Mouse (Mus musculus) E14TG2a.4 (cell line): ENCODE measurements around the gene 4930447C04Rik.

Source experiments
- H3K27me3 ChIP-seq: 2 replicates; pipeline ENCODE4 v1.6.1; 2014; ENCODE audit warnings: low read length, control low read depth; ENCODE audit not compliant: insufficient read depth
- H3K36me3 ChIP-seq: 2 replicates; pipeline ENCODE4 v1.6.1; 2014; ENCODE audit warnings: low read length, control low read depth; ENCODE audit not compliant: insufficient read depth
- H3K4me1 ChIP-seq: replicated peaks from 2 replicates; pipeline ENCODE4 v1.6.1; 2014; ENCODE audit warnings: low read depth, low read length, control low read depth
- H3K4me3 ChIP-seq: replicated peaks from 2 replicates; pipeline ENCODE4 v1.5.1; 2014; ENCODE audit warnings: mild to moderate bottlenecking, low read length
- H3K9me3 ChIP-seq: 2 replicates; pipeline ENCODE4 v1.6.1; 2014; ENCODE audit warnings: low read length, control low read depth
- CTCF ChIP-seq: conservative IDR thresholded peaks from 2 replicates; pipeline ENCODE4 v1.5.1; 2014; ENCODE audit warnings: low read length
- NANOG ChIP-seq: IDR thresholded peaks from 2 replicates; pipeline ENCODE4 v1.6.1; 2014; ENCODE audit warnings: borderline replicate concordance, low read length, mixed read lengths
- POU5F1 ChIP-seq: IDR thresholded peaks from 2 replicates; pipeline ENCODE4 v1.6.1; 2014; ENCODE audit warnings: low read length, borderline replicate concordance

Gene 4930447C04Rik

DNA sequence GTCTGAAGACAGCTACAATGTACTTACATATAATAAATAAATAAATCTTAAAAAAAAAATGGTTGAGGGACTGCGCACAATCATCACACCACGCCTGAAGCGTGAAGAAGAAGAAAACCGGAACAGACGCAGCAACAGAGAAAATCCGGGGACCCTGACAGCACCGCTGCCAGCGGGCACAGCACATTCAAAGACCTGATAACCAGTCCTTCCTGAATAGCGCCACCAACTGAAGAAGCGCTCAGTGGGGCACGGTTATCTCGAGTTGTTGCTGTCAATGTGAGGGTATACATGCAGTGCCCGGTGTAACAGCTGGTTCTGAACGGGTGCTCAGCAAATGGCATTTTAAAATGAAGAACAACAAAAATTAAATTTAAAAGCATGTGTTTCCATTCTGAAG lies 30.0 kb upstream of the 4930447C04Rik start:
- no peaks in the 10 kb centered on the region for H3K27me3 ChIP-seq
- no peaks in the 10 kb centered on the region for H3K36me3 ChIP-seq
- TF ChIP-seq POU5F1 (no peak), NANOG (no peak), CTCF (no peak)
- no peak overlapping the region for H3K4me3 ChIP-seq
- H3K4me1 ChIP-seq: peaks cover 6% of the 10 kb centered on the region
- no peaks in the 10 kb centered on the region for H3K9me3 ChIP-seq

DNA sequence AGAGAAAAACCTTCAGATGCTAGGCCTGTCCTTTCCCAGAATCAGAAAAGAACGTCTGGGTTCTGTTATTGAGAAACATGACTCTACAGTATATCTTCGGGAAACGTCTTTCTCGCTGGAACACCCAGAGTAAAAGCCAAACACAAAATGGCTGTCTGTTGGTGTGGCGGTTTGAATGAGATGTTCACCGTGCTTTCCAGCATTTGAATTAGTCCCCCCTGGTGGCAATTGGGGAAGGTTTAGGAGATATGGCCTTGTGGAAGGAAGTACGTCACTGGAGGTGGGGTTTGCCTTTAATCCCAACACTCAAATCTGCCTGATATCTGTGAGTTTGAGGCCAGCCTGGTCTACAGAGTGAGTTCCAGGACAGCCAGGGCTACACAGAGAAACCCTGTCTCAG lies 27.0 kb upstream of the 4930447C04Rik start:
- H3K4me1 ChIP-seq: 0 out of 2 replicates have a peak, but pooled peaks cover 2% of the 10 kb centered on the region

DNA sequence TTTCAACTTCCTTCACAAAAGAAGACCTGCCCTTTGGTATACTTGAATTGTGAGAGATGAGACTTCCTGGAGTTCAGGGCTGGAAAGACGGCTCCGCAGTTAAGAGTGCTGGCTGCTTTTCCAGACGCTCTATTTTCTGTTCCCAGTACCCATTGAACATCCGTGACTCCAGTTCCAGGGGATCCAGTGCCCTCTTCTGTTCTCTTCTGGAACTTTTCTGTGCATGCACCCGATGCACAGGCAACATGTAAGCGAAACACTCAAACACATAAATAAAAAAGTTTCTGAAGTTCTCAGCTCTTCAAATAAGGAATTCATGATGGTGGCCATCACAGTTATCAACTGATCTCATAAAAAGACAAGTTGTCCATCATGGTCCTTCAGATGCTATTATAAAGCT lies 22.2 kb upstream of the 4930447C04Rik start:
- H3K4me1 ChIP-seq: 0 out of 2 replicates have a peak, but pooled peaks cover 2% of the 10 kb centered on the region
- no peak overlapping the region for H3K4me3 ChIP-seq
- TF ChIP-seq POU5F1 (no peak), CTCF (peak; percentile 86)
- peaks cover 6% of the 10 kb centered on the region; the same call in 1 of the 2 replicates for H3K9me3 ChIP-seq
- no peaks in the 10 kb centered on the region for H3K27me3 ChIP-seq
- H3K36me3 ChIP-seq: no peaks in the 10 kb centered on the region

More for the DNA sequence above, 27.0 kb upstream of the 4930447C04Rik start:
- Histone ChIP-seq H3K27me3 (no peaks in the 10 kb centered on the region), H3K4me3 (no peak overlapping the region), H3K9me3 (no peaks in the 10 kb centered on the region), H3K36me3 (no peaks in the 10 kb centered on the region)
- TF ChIP-seq NANOG: no peak
- no peak for TF ChIP-seq POU5F1
- TF ChIP-seq CTCF: no peak

DNA sequence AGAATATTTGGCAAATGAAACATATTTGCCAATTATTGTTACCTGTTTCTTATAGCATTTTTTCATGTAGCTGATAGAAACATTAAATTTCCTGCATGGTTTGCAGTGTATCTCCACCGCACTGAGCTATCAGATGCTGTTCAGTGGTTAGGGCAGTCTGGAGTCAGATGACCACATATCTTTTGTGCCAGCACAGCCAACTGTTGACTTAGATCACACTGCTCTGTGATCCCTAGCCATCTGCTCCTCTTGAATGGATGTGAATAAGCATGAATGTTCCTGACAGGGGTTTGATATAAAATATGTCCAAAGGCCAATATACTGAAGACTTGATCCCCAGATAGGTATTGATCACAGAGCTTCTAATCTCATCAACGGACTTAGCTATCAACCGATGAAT lies 17.9 kb upstream of the 4930447C04Rik start:
- Histone ChIP-seq H3K4me1 (no peaks in the 10 kb centered on the region), H3K27me3 (peaks cover 8% of the 10 kb centered on the region; the same call in 1 of the 2 replicates), H3K4me3 (no peak overlapping the region), H3K9me3 (peaks cover 6% of the 10 kb centered on the region; the same call in 1 of the 2 replicates), H3K36me3 (no peaks in the 10 kb centered on the region)
- TF ChIP-seq POU5F1 (no peak), NANOG (no peak), CTCF (no peak)

DNA sequence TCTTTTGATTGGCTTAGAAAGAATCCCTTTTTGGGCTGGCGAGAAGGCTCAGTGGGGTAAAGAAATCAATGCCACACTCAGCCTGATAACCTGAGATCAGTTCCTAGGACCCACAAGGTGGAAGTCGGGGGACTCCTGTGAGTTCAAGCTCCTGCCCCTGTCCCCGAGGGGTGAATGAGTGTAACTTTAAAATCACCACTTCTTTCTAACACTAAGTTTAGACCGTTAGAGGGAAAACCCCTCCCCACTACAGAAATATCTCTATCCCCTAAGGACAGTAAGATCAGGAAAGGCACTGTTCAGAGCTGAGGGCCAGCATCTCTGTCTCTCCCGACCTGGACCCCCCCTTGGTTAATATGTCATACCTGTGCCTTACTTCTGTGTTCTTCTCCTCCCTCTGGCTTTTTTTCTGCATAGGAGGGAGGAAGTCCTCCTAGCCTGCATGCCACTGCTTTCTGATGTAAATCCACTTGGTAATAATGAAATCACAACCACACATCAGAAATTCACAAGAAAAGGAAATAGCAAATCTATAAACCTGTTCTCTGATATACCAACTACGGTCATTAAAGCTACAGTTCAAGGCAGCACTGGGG lies 17.4 kb upstream of the 4930447C04Rik start:
- TF ChIP-seq POU5F1 (no peak), NANOG (no peak), CTCF (no peak)
- Histone ChIP-seq H3K27me3 (peaks cover 12% of the 10 kb centered on the region; the same call in 1 of the 2 replicates), H3K4me1 (no peaks in the 10 kb centered on the region)

DNA sequence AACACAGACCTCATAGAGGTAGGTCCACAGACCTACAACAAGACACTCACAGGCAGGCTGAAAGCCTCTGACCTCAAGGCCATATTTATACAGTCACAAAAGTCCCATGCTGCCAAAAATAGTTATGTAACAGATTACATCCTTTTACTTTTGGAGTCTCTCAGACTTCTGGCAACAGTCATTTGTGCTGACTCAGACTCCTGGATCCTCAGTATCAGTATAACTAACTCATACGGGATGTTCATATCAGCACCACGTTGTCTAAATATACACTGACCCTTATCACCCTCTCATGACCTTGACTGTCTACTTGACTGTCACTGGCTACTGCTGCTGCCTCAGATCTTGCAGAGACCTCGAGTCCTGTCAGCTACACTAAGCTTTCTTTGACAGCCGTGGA lies 14.3 kb upstream of the 4930447C04Rik start:
- no peaks in the 10 kb centered on the region for H3K36me3 ChIP-seq
- H3K9me3 ChIP-seq: no peaks in the 10 kb centered on the region
- TF ChIP-seq POU5F1 (no peak), CTCF (no peak), NANOG (no peak)
- H3K27me3 ChIP-seq: peaks cover 19% of the 10 kb centered on the region; the same call in 1 of the 2 replicates
- no peaks in the 10 kb centered on the region for H3K4me1 ChIP-seq
- H3K4me3 ChIP-seq: no peak overlapping the region

More for the DNA sequence above, 17.4 kb upstream of the 4930447C04Rik start:
- Histone ChIP-seq H3K36me3 (no peaks in the 10 kb centered on the region), H3K4me3 (no peak overlapping the region), H3K9me3 (peaks cover 6% of the 10 kb centered on the region; the same call in 1 of the 2 replicates)

DNA sequence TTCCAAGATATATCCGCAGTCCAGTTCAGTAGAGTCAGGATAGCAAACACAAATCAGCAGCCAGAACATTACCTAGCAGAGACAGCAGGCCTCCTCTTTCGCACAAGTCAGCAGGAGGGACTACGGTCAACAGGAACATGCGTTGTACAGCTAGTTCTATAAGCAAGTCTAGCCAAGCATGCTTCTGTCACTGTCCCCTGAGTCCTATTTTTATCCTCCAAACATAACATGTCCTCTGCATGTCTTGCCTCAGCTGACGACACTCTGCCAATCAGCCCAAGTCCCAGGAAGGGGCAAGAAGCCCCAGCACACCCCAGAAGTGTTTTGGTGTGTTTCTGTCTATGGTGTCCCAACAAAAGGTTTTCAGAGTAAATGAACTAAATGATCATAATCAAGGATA lies 13.3 kb upstream of the 4930447C04Rik start:
- H3K4me1 ChIP-seq: no peaks in the 10 kb centered on the region

DNA sequence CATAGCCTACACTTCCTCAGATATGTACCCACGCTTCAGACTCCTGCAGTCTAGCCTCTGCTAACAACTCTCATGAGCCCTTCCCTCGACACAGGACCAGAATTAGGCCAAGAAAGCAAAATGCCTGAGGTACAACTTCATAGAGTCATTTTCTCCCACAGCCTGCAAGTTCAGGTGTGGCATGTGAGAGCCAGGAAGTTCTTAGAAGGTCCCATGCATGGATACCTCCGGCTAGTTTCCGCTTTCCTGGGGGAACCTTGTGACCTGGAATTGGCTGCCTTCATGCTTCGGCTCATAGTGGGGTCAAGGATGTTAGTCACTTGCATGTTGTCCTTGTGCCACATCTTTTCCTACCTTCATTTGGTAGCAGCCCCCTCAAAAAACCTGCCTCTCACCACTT lies 12.5 kb upstream of the 4930447C04Rik start:
- H3K9me3 ChIP-seq: no peaks in the 10 kb centered on the region
- TF ChIP-seq POU5F1 (no peak), NANOG (no peak), CTCF (no peak)
- H3K27me3 ChIP-seq: peaks cover 30% of the 10 kb centered on the region
- no peaks in the 10 kb centered on the region for H3K4me1 ChIP-seq
- no peaks in the 10 kb centered on the region for H3K36me3 ChIP-seq
- no peak overlapping the region for H3K4me3 ChIP-seq

More for the DNA sequence above, 13.3 kb upstream of the 4930447C04Rik start:
- Histone ChIP-seq H3K9me3 (no peaks in the 10 kb centered on the region), H3K27me3 (peaks cover 27% of the 10 kb centered on the region), H3K4me3 (no peak overlapping the region), H3K36me3 (no peaks in the 10 kb centered on the region)
- TF ChIP-seq NANOG: no peak
- no peak for TF ChIP-seq CTCF
- no peak for TF ChIP-seq POU5F1

DNA sequence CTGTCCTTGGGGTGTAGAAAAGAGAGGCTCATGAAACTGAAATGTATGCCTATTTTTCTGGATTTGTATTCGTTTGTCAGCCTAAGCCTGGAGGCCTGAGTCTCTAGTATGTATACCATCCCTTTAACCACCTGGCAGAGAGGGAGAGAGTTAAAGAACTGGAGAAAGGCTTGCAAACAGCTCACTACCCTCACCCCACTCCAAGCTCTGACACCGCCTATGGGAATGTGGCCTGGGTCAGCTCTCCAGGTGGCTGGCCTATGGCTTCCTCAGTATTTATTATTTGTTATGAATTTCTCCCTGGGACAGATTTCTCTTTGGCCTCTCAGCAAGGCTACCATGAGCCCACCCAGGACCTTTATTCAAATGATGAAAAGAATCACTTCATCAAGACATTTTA lies 6.8 kb upstream of the 4930447C04Rik start:
- Histone ChIP-seq H3K4me1 (peaks cover 10% of the 10 kb centered on the region), H3K4me3 (no peak overlapping the region), H3K27me3 (peaks cover 65% of the 10 kb centered on the region), H3K9me3 (no peaks in the 10 kb centered on the region), H3K36me3 (no peaks in the 10 kb centered on the region)
- TF ChIP-seq POU5F1: no peak
